Mouse (Mus musculus) fat pad, adult 2 months (tissue): ENCODE measurements around the gene Strn4.

Experiments
- DNase-seq: peaks from one replicate; pipeline ENCODE4 v3.0.0-alpha.2; 2011; ENCODE audit warnings: low read depth, low spot score; ENCODE audit errors: extremely low read depth

The Strn4 gene

GRCm38 (mm10) chr7:16875326-16875725 lies 59.6 kb downstream of the Strn4 start:
- no peak for DNase-seq

- DNase-seq: no peak
Measured at GRCm38 (mm10) chr7:16876006-16876405, 60.3 kb downstream of the Strn4 start.

GRCm38 (mm10) chr7:16876608-16877007 lies 60.9 kb downstream of the Strn4 start:
- no peak for DNase-seq

DNA sequence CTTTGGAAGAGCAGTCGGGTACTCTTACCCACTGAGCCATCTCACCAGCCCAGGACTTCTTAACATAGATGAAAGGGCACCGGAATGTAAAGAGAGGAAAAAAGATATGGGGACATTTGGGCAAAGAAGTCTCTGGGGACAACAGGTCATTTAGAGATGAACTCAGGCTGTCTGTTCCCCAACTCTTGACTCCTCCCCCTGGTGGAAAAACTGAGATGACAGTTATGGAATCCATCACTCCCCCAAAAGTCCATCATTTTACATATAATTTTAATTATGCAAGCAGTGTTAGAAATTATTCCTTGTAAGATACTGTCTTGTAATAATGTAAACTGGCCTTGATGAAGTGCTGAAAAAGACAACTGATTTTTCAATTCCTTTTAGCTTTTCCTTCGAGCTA lies 62.0 kb downstream of the Strn4 start:
- no peak for DNase-seq

DNA sequence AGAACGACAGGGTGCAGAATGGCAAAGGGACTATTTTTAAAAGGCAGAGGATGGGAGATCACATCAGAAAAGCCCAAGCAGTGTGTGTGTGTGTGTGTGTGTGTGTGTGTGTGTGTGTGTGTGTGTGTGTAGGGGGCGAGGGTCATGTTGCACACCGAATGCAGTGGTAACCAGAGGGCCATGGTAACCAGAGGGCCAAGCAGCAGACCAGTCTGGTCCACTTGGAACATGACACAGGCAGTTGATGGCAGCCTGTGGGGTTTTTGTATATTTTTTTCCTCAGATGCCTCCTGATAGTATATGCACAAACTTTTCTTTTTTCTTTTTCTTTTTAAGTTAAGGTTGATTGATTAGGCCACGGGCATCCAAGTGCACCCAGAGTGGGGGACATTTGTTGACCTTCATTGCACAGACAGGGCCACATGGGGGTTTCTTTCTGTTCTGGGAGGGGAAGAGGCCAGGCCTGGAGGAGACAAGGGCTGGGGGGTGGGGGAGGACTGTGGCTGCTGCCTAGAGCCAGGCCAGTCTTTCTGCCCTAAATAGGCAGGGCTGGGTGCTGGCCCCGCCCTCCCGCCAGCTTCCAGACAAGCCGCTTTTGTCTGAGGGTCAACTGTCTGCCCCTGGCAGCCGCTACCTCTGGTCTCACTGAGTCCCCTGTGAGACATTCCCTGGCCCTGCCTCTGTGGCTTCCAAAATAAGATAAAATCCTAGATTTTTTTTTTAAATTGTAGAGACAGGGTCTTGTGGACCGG lies 64.3 kb downstream of the Strn4 start:
- no peak for DNase-seq

- DNase-seq: no peak
Measured at GRCm38 (mm10) chr7:16880615-16881014, 64.9 kb downstream of the Strn4 start.

DNA sequence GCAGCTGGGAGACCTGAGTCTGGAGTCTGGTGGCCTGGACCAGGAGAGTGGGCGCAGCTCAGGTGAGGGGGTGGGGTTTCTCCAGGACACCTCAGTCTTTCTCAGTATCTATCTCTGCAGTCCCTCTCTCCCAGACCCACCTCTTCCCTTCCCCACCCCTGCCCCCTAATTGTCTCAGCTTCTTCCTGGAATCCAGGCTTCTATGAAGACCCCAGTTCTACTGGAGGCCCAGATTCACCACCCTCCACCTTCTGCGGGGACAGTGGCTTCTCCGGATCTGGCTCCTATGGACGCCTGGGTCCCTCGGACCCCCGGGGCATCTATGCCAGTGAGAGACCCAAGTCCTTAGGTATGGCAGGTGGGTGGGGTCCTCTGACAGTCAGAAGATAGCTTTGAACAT lies 67.5 kb downstream of the Strn4 start:
- DNase-seq: no peak

- DNase-seq: no peak
Measured at GRCm38 (mm10) chr7:16884334-16884733, 68.6 kb downstream of the Strn4 start.

- DNase-seq: no peak
Measured at GRCm38 (mm10) chr7:16885271-16885776, 69.6 kb downstream of the Strn4 start.

DNA sequence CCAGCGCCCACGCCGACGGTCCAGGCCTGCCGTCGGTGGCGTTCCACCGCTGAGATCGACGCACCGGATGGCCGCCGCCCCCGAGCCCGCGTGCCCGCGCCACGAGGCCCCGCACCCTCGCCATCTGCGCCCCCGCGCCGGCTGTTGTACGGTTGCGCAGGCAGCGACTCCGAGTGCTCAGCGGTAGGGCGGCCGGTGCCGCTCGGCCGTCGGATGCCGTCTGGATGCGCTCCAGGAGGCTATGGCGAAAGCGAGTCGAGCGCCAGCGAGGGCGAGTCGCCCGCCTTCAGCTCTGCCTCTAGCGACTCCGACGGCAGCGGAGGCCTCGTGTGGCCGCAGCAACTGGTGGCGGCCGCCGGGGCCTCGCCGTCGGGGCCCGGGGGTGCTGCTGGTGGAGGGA lies 70.2 kb downstream of the Strn4 start:
- DNase-seq: no peak
